Mouse (Mus musculus): ENCODE data around the gene Crat.

- TF ChIP-seq POLR2A (IDR thresholded peaks at IDR 0.05; ENCODE audit: control insufficient read depth, extremely low read depth, insufficient read depth, low read length, poor library complexity) (no peak), CTCF (IDR thresholded peaks at IDR 0.05; ENCODE audit: borderline replicate concordance, control insufficient read depth, extremely low read depth, insufficient read depth, low read length, poor library complexity) (no peak)
These were observed 30.8 kb downstream of the Crat start for GRCm38 (mm10) chr2:30384814-30385213.
